Mouse (Mus musculus) liver, embryonic 14.5 days (tissue): ENCODE measurements at regions not wholly inside any gene's neighbourhood (a gene's known extent, or its start where the extent isn't known, plus 50 kb on each side); places are given as distances from the start of the nearest gene placed in this dataset.

Experiments
- ATAC-seq: fragments of 200-750 bp; cut with Nextera tagmentation; 2 replicates; pipeline ENCODE4 v1.8.0; 2017; ENCODE audit warnings: moderate number of reproducible peaks, mild to moderate bottlenecking, moderate library complexity; ENCODE audit not compliant: insufficient read depth
- DNase-seq, 3 experiments: peaks; one replicate each; pipeline ENCODE4 v3.0.0-alpha.2; 2012 to 2013; ENCODE audit warnings: low read depth in 3 of 3, low spot score in 3 of 3
- H3K27ac ChIP-seq: fragments of 300-500 bp; sonication (generic); 2 replicates; pipeline ENCODE4 v1.5.1; 2014; ENCODE audit warnings: moderate library complexity, mild to moderate bottlenecking, control low read depth, inconsistent platforms
- H3K27me3 ChIP-seq: fragments of 300-500 bp; sonication (generic); 2 replicates; pipeline ENCODE4 v1.6.1; 2014; ENCODE audit warnings: mild to moderate bottlenecking, low read length, moderate library complexity; ENCODE audit not compliant: control insufficient read depth, insufficient read depth
- H3K36me3 ChIP-seq: fragments of 300-500 bp; sonication (generic); replicated peaks from 2 replicates; pipeline ENCODE4 v1.6.1; 2014; ENCODE audit warnings: low read depth; ENCODE audit not compliant: control insufficient read depth, insufficient read depth
- H3K4me1 ChIP-seq, 2 experiments: fragments of 200-500 bp in 1 of 2; fragments of 300-500 bp in 1 of 2; sonication (generic) in 1 of 2; replicated peaks; 2 replicates each; pipeline ENCODE4 v1.6.1; 2012 to 2014; ENCODE audit warnings: antibody characterized with exemption in 1 of 2, inconsistent platforms in 1 of 2, low read length in 1 of 2; ENCODE audit not compliant: control insufficient read depth in 2 of 2, insufficient read depth in 2 of 2
- H3K4me2 ChIP-seq: fragments of 300-500 bp; sonication (generic); 2 replicates; pipeline ENCODE4 v1.6.1; 2014; ENCODE audit warnings: low read depth, mild to moderate bottlenecking, control low read depth, moderate library complexity
- H3K4me3 ChIP-seq, 2 experiments: fragments of 200-500 bp in 1 of 2; fragments of 300-500 bp in 1 of 2; sonication (generic) in 1 of 2; 2 replicates each; pipeline ENCODE4 v1.5.1; 2012 to 2014; ENCODE audit warnings: low read depth in 2 of 2, low read length in 2 of 2, mild to moderate bottlenecking in 2 of 2, control low read depth in 1 of 2, inconsistent platforms in 1 of 2, moderate library complexity in 1 of 2; ENCODE audit not compliant: insufficient read depth in 1 of 2
- H3K9ac ChIP-seq: fragments of 300-500 bp; sonication (generic); replicated peaks from 2 replicates; pipeline ENCODE4 v1.6.1; 2014; ENCODE audit warnings: mild to moderate bottlenecking, control low read depth, moderate library complexity
- H3K9me3 ChIP-seq: fragments of 300-500 bp; sonication (generic); 2 replicates; pipeline ENCODE4 v1.6.1; 2016; ENCODE audit warnings: low read length, mixed read lengths; ENCODE audit not compliant: control insufficient read depth
- CTCF ChIP-seq: IDR thresholded peaks from 2 replicates; pipeline ENCODE4 v1.5.1; 2016; ENCODE audit warnings: antibody characterized with exemption, low read depth, control low read depth
- EP300 ChIP-seq: IDR thresholded peaks from 2 replicates; pipeline ENCODE4 v1.6.1; 2016; ENCODE audit warnings: antibody characterized with exemption, low read depth
- WGBS: fragments of 180-500 bp; shearing (Covaris S2); extraction: QIAGEN DNeasy Blood & Tissue Kit; methylation state at CpG from one replicate; pipeline ENCODE4 v1.1.7; 2014; ENCODE audit not compliant: insufficient replicate concordance; 5-methylcytosine and 5-hydroxymethylcytosine counted together

DNA sequence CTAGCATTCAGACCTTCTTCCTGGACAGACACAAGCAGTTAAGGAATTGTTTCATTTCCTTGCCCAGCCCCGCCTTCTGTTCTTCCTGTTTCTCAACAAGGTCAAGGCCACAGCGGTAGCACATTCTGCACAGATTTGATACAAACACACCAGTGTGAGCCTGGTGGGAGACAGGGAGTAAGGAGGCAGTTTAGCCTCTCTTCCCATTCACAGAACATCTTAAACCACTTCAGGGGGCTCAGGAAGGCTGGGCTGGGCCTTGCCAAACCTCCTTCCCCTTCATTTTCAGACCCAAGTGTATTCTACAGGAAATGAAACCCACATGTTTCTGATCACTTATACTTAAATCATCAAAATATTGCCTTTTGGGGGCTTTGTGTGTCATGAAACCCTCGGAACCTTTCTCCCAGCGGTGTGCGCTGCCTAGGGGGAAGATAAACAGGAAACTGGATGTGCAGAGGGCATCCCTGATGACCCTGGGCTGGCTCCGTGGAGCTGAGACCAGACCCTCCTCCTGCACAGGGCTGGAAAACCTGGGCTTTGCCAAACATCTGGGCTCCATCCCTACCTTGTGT, 313.3 kb downstream of the Tshz3 start:
- no peak overlapping the region for H3K4me3 ChIP-seq
- no peak overlapping the region for H3K4me2 ChIP-seq
- H3K27me3 ChIP-seq: no peaks in the 10 kb centered on the region
- no peaks in the 10 kb centered on the region for H3K9me3 ChIP-seq
- no peak for ATAC-seq
- H3K4me1 ChIP-seq: no peaks in the 10 kb centered on the region
- DNase-seq: no peak
- H3K27ac ChIP-seq: no peak overlapping the region
- no peaks in the 10 kb centered on the region for H3K36me3 ChIP-seq
- TF ChIP-seq CTCF (no peak), EP300 (no peak)
- WGBS: 27% methylated on average over 6 of the region's 6 CpGs
- no peak overlapping the region for H3K9ac ChIP-seq

DNA sequence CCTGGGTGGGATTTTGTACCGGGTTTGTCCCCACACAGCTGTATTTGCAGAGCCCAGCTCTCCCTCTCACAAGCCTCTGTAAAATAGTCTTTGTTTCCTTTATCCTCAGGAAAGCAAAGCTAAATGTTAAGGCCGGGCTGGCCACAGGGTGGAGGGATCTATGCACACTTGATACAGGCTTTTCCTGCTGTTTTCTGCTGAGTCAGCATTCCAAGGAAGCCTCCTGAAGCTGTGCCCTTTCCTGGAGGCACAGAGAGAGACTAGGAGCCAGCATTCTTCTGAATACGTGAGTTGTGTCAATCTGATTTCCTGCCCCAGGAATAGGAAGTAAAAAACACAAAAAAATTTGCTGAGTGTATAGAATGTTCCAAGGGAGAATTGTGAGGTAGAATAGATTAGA, 322.2 kb downstream of the Tshz3 start:
- Histone ChIP-seq H3K27ac (no peak overlapping the region), H3K4me1 (no peaks in the 10 kb centered on the region), H3K36me3 (no peaks in the 10 kb centered on the region), H3K4me2 (no peak overlapping the region), H3K27me3 (no peaks in the 10 kb centered on the region), H3K9me3 (no peaks in the 10 kb centered on the region), H3K9ac (no peak overlapping the region), H3K4me3 (no peak overlapping the region)
- TF ChIP-seq CTCF (no peak), EP300 (no peak)
- whole genome bisulfite sequencing: 35% methylated on average over 3 of the region's 3 CpGs
- no peak for ATAC-seq
- DNase-seq: no peak

DNA sequence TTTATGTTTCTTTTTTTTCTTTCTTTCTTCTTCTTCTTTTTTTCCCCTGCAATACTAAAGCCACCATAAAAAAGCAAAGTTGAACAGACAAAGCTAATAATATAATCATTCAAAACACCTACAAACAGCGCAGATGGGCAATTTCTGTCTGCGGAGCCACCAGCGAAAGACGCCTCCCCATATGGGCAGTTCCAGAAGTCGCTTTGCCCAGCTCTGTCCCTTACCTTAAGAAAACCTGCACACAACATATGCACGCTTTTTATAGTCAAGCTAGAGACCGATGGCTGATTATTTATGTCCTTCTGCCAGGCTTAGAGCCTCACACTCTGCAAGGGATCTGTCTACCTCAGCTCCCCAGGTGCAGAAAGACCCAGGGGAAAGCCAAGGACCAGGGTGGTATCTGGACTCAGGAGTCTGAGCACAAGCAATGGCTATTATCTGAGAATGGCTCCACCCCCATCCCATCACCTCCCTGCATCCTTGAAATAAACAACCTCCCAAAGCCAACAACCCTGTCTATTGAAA, 326.6 kb downstream of the Tshz3 start:
- Histone ChIP-seq H3K4me1 (no peaks in the 10 kb centered on the region), H3K4me3 (no peak overlapping the region), H3K36me3 (no peaks in the 10 kb centered on the region), H3K27me3 (no peaks in the 10 kb centered on the region), H3K4me2 (no peak overlapping the region), H3K9me3 (no peaks in the 10 kb centered on the region), H3K27ac (no peak overlapping the region), H3K9ac (no peak overlapping the region)
- TF ChIP-seq CTCF: no peak
- TF ChIP-seq EP300: no peak
- 78% methylated on average over 7 of the region's 7 CpGs for WGBS
- ATAC-seq (no peak), DNase-seq (no peak)

DNA sequence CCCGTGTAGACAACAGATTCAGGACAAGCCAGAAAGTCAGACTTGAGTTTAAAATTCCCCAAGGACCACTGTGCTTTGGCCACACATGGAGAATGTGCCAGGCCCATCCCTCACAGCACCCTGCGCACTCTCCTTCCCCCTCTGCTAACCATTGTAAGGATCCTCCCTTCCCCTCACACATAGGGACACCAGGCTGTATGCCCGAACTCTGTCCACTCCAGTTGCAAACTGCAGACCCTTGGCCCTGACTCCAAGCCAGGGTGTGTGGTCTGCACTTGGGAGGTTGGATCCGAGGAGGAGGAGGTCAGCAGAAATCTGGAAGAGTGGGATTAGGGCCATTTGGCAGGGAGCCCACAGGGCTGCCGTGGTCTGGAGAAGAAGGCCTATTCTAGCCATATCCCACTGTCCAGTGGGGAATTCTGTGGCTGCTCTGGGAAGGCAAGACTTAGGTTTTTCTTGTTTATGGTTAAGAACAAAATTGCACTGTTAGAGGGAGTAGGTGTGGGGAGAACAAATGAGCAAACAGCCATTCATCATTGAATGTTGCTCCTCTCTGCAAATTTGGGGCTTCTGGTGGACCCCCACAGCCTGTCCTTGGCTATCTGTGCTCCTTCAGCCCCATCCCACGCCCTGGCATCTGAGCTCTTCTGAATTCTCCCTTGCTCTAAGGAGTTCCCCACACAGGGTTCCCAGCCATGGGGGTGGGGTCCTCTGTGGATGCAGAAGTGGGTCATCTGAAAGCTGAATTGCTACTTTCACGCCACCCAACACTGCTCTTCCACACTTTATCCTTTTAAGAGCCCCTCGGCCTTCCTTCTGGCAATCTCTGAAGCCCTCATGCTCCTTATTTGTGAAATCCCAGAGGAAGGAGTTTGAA, 366.9 kb downstream of the Tshz3 start:
- DNase-seq (no peak), ATAC-seq (no peak)
- 53% methylated on average over 8 of the region's 8 CpGs for WGBS
- Histone ChIP-seq H3K27me3 (no peaks in the 10 kb centered on the region), H3K4me1 (no peaks in the 10 kb centered on the region), H3K9ac (no peak overlapping the region), H3K4me2 (no peak overlapping the region), H3K27ac (no peak overlapping the region), H3K4me3 (no peak overlapping the region), H3K9me3 (no peaks in the 10 kb centered on the region), H3K36me3 (no peaks in the 10 kb centered on the region)
- TF ChIP-seq CTCF (no peak), EP300 (no peak)

DNA sequence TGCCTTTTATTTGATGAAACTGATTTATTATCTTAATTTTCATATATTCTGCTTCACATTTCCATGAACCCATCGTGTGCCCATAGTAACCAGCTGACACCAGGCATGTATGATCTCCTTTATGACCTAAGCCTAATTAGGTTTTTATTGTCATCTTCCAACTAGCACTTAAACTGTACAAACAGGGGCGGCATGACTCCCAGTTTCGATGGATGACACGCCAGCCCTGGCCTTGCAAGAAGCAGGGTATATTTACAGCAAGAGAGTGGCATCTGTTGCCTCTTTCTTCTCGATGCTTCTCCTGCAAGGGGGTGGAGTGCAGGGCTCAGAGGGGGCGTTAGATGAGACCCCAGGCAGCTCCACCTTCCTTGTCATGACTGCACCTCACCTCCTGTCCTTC, 379.8 kb downstream of the Tshz3 start:
- no peaks in the 10 kb centered on the region for H3K9me3 ChIP-seq
- WGBS: 59% methylated on average over 6 of the region's 6 CpGs
- ATAC-seq: no peak
- H3K36me3 ChIP-seq: no peaks in the 10 kb centered on the region
- no peak overlapping the region for H3K4me2 ChIP-seq
- H3K27me3 ChIP-seq: no peaks in the 10 kb centered on the region
- H3K9ac ChIP-seq: no peak overlapping the region
- H3K27ac ChIP-seq: no peak overlapping the region
- H3K4me1 ChIP-seq: no peaks in the 10 kb centered on the region
- no peak for DNase-seq
- H3K4me3 ChIP-seq: no peak overlapping the region
- TF ChIP-seq EP300 (no peak), CTCF (no peak)
